7 mouse cellular contexts compared by ENCODE assay signal in the genomic region with DNA sequence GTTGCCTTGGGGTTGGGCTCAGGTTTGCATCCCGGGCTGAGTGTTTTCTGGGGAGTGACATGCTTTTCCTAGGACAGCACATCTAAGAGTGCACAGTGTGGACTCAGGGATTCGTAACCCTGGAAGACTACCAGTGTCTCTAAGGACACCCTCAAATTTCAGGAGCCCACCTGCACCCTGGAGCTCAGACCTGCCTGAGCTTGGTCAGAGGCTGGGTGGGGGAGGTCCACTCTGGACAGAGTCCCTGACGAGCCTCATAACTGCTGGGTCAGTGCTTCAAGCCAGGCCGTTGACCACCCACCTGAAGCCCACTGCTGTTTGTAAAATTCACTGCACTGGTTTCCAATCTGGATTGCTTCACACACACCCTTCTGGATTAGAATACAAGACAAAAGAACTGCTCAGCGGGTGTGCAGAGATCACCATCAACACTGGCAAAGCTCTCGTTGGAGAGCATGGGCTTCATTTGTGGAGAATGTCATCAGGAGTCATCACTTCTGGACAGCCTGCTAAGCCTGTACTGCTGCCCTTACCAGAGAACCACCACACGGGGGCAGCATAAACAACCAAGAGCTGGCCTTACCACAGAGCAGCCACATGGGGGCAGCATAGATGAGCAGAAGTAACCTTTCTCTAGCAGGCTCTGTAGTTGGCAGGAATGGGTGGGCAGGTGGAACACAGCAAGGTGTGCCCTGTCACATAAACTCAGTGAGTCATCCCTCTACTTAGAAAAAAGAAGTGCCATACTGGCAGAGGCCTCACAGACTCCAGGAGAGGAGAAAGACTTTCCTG. TPM values are rescaled to one million over a fixed set of nuclear protein-coding genes. Genes with fewer than 3 reads are reported as not detected.
DNase-seq lines count a peak whose midpoint lies in the region; ATAC-seq and TF ChIP-seq lines count a peak whose summit lies in the region.

No protein-coding gene starts in this region.

- intact Hi-C loops in left cerebral cortex, postnatal 36 days (cut with DNase I): loop anchor here (2.0 kb wide), 1 partner anchor 160 kb away; no protein-coding TSS in a partner anchor

- 45% methylated on average over 7 of the region's 7 CpGs for WGBS in intestine, postnatal 0 days
- WGBS in midbrain, embryonic 13.5 days: 47% methylated on average over 7 of the region's 7 CpGs

- H3K36me3 ChIP-seq in intestine, postnatal 0 days (ENCODE audit: control insufficient read depth, insufficient read depth): 0 out of 2 replicates have a peak, but pooled peaks cover under 1% of the 10 kb centered on the region
- H3K36me3 ChIP-seq in midbrain, embryonic 13.5 days: peaks cover 57% of the 10 kb centered on the region

- peak; percentile 55 for DNase-seq in adrenal gland, adult 8-10 months
- DNase-seq in embryo, embryonic 9.5 days (ENCODE audit: extremely low spot score): peak; percentile 84
- DNase-seq in gonadal fat pad, adult 2 months (ENCODE audit: low read depth): peak; percentile 26
- peak; percentile 73 to 79 for DNase-seq in left cerebral cortex, postnatal 36 days (ENCODE audit: low spot score in 2 of 2)
- DNase-seq in spleen, adult 12 weeks (ENCODE audit: low spot score): peak; percentile 58

- H3K4me3 ChIP-seq in intestine, postnatal 0 days (ENCODE audit: low read depth, low read length): no peak overlapping the region
- no peak overlapping the region for H3K4me3 ChIP-seq in midbrain, embryonic 13.5 days (replicated peaks)

- TF ChIP-seq CTCF in intestine, postnatal 0 days (IDR thresholded peaks at IDR 0.05; ENCODE audit: low read depth): peak; percentile 100

- H3K27ac ChIP-seq in intestine, postnatal 0 days (ENCODE audit: low read depth, low read length): no peak overlapping the region
- no peak overlapping the region for H3K27ac ChIP-seq in midbrain, embryonic 13.5 days

- ATAC-seq in intestine, postnatal 0 days: peak; percentile 71
- peak; percentile 85 for ATAC-seq in midbrain, embryonic 13.5 days

- no peak overlapping the region for H3K9ac ChIP-seq in intestine, postnatal 0 days (ENCODE audit: low read depth, low read length)
- H3K9ac ChIP-seq in midbrain, embryonic 13.5 days (replicated peaks): no peak overlapping the region

- no peak overlapping the region for H3K4me2 ChIP-seq in intestine, postnatal 0 days (replicated peaks; ENCODE audit: low read depth)
- H3K4me2 ChIP-seq in midbrain, embryonic 13.5 days (replicated peaks): no peak overlapping the region

- no peaks in the 10 kb centered on the region for H3K27me3 ChIP-seq in intestine, postnatal 0 days (replicated peaks; ENCODE audit: control insufficient read depth, insufficient read depth, low read length)
- no peaks in the 10 kb centered on the region for H3K27me3 ChIP-seq in midbrain, embryonic 13.5 days

- H3K4me1 ChIP-seq in intestine, postnatal 0 days (replicated peaks; ENCODE audit: control insufficient read depth, insufficient read depth, low read length): no peaks in the 10 kb centered on the region; the same call in 1 of the 2 replicates
- H3K4me1 ChIP-seq in midbrain, embryonic 13.5 days (replicated peaks): no peaks in the 10 kb centered on the region

- H3K9me3 ChIP-seq in intestine, postnatal 0 days (ENCODE audit: control insufficient read depth): no peaks in the 10 kb centered on the region
- no peaks in the 10 kb centered on the region for H3K9me3 ChIP-seq in midbrain, embryonic 13.5 days

RNA-seq across cellular contexts. Expression of a gene that starts 24.1 kb away (rescaled TPM):
- total RNA-seq in adrenal gland, adult 8-10 months (2022): 10 to 100 TPM; 10.2 to 26.0 (median 13.8) TPM
- polyA plus RNA-seq in gonadal fat pad, adult 2 months (2012; rRNA removed): 8.3 TPM in 2 replicates
- 10.6 and 14.0 TPM in 2 replicates for polyA plus RNA-seq in intestine, postnatal 0 days (2015; fragmentation: Nextera tagmentation; extraction: Ambion mirVana)
- total RNA-seq in left cerebral cortex, postnatal 36 days (2021): 10 to 100 TPM; 34.1 to 46.5 TPM
- polyA plus RNA-seq in midbrain, embryonic 13.5 days (2015; fragmentation: Nextera tagmentation; extraction: Ambion mirVana): 37.2 and 37.4 TPM in 2 replicates

RNA-seq across cellular contexts. Expression of a gene that starts 45.2 kb away (rescaled TPM):
- 1 to 10 TPM in 3 of 4 experiments, not detected in 1; 1.9 to 4.2 (median 2.3) TPM for total RNA-seq in adrenal gland, adult 8-10 months (2022)
- 0.38 TPM in 1 of 2 replicates, not detected in the other for polyA plus RNA-seq in gonadal fat pad, adult 2 months (2012; rRNA removed)
- 0.33 and 0.35 TPM in 2 replicates for polyA plus RNA-seq in intestine, postnatal 0 days (2015; fragmentation: Nextera tagmentation; extraction: Ambion mirVana)
- 1 to 10 TPM in 1 of 2 experiments, not detected in 1; 3.2 TPM for total RNA-seq in left cerebral cortex, postnatal 36 days (2021)
- 0.30 TPM in 1 of 2 replicates, not detected in the other for polyA plus RNA-seq in midbrain, embryonic 13.5 days (2015; fragmentation: Nextera tagmentation; extraction: Ambion mirVana)

Comparison
In these comparisons a context has a peak if more than half of its experiments do, and no peak if none do; other contexts are left out.
1. DNase-seq: peak in every context shown above with its lines; median percentile 84 in embryo, embryonic 9.5 days; 76 in left cerebral cortex, postnatal 36 days; 58 in spleen, adult 12 weeks; 55 in adrenal gland, adult 8-10 months; 26 in gonadal fat pad, adult 2 months.